9 mouse cellular contexts compared by ENCODE assay signal in the genomic region with DNA sequence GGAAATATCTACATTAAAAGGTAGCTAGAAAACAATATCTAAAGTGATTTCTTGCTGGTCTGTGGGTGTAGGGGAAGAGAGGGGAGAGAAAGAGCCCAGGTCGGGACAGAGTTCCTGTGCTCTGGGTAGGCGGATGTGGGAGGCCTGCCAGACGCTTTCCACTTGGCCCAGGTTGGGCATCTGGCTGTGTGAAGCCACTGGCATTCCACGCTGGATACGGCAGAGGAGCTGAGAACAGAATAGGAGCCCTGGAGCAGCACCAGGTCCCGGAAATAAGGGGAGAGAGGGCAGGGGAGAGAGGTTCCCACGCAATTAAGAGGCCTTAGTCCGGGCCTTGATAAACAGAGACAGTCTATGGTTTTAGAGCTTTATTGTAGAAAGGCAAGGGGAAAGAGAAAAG.
DNase-seq lines count a peak whose midpoint lies in the region; ATAC-seq and TF ChIP-seq lines count a peak whose summit lies in the region.
"Had no signal": no experiment of that assay in that cellular context is flagged by ENCODE, and none has a peak within 500 bp of the region (broad histone marks: within the 10 kb centered on the region; RNA-seq: fewer than 3 reads in every experiment).

No protein-coding gene starts in this region.

- no peak for TF ChIP-seq CTCF in liver, postnatal 0 days (IDR thresholded peaks at IDR 0.05; ENCODE audit: low read depth)

- H3K4me1 ChIP-seq in liver, postnatal 0 days (ENCODE audit: insufficient read depth): no peaks in the 10 kb centered on the region
- no peaks in the 10 kb centered on the region; the same call in 1 of the 2 replicates for H3K4me1 ChIP-seq in liver, embryonic 11.5 days (replicated peaks; ENCODE audit: control insufficient read depth, insufficient read depth, low read length)

- TF ChIP-seq EP300 in liver, postnatal 0 days (IDR thresholded peaks at IDR 0.05; ENCODE audit: low read depth): no peak

- intact Hi-C loops in heart, postnatal 10 days (cut with DNase I): no loop called here

- no peak overlapping the region for H3K4me3 ChIP-seq in liver, postnatal 0 days (ENCODE audit: low read depth, low read length)
- H3K4me3 ChIP-seq in liver, embryonic 11.5 days (ENCODE audit: low read depth, low read length): no peak overlapping the region
- H3K4me3 ChIP-seq: liver, embryonic 15.5 days had no signal

- no peak overlapping the region for H3K4me2 ChIP-seq in liver, postnatal 0 days (ENCODE audit: low read depth, low read length)
- H3K4me2 ChIP-seq in liver, embryonic 11.5 days: no peak overlapping the region
- H3K4me2 ChIP-seq: liver, embryonic 15.5 days had no signal

- no peak overlapping the region for H3K27ac ChIP-seq in liver, postnatal 0 days (ENCODE audit: low read depth)
- no peak overlapping the region for H3K27ac ChIP-seq in liver, embryonic 11.5 days (ENCODE audit: low read depth, low read length)
- H3K27ac ChIP-seq: liver, embryonic 15.5 days had no signal

- no peak overlapping the region for H3K9ac ChIP-seq in liver, postnatal 0 days (replicated peaks)
- no peak overlapping the region for H3K9ac ChIP-seq in liver, embryonic 11.5 days (ENCODE audit: low read depth, low read length)
- H3K9ac ChIP-seq: liver, embryonic 15.5 days had no signal

- 77% methylated on average over 8 of the region's 8 CpGs for WGBS in liver, postnatal 0 days (ENCODE audit: insufficient replicate concordance)
- WGBS in liver, embryonic 11.5 days: 79% methylated on average over 8 of the region's 8 CpGs

- H3K9me3 ChIP-seq in liver, postnatal 0 days (ENCODE audit: low read length): no peaks in the 10 kb centered on the region
- H3K9me3 ChIP-seq in liver, embryonic 11.5 days (ENCODE audit: control insufficient read depth, low read length): no peaks in the 10 kb centered on the region
- H3K9me3 ChIP-seq: G1E; liver, embryonic 15.5 days had no signal

- no peaks in the 10 kb centered on the region for H3K27me3 ChIP-seq in liver, postnatal 0 days (ENCODE audit: insufficient read depth, low read length)
- H3K27me3 ChIP-seq in liver, embryonic 11.5 days (replicated peaks; ENCODE audit: control insufficient read depth, insufficient read depth, low read length): no peaks in the 10 kb centered on the region
- H3K27me3 ChIP-seq: liver, embryonic 15.5 days had no signal

- DNase-seq in liver, postnatal 0 days: peak; percentile 17
- DNase-seq in liver, embryonic 11.5 days (ENCODE audit: low spot score): no peak
- DNase-seq in cerebellum, postnatal 36 days: peak; percentile 57 to 63
- DNase-seq in heart, postnatal 10 days: peak; percentile 71 to 72
- peak; percentile 23 to 40 for DNase-seq in lung, postnatal 4 days
- DNase-seq in left cerebral cortex, adult 11 months (ENCODE audit: low spot score): no peak

- H3K36me3 ChIP-seq in liver, postnatal 0 days (replicated peaks; ENCODE audit: insufficient read depth, low read length): no peaks in the 10 kb centered on the region
- H3K36me3 ChIP-seq in liver, embryonic 11.5 days (ENCODE audit: control insufficient read depth, insufficient read depth, low read length): peaks cover 6% of the 10 kb centered on the region
- H3K36me3 ChIP-seq: liver, embryonic 15.5 days had no signal

- ATAC-seq in liver, postnatal 0 days: no peak
- no peak for ATAC-seq in liver, embryonic 11.5 days (replicated peaks; ENCODE audit: low FRiP score)
- no peak for ATAC-seq in granulocyte monocyte progenitor cell, adult 5-6 weeks (replicated peaks; ENCODE audit: poor library complexity, severe bottlenecking)

Comparison
In these comparisons a context has a peak if more than half of its experiments do, and no peak if none do; other contexts are left out.
1. DNase-seq: peak in liver, postnatal 0 days (single experiment), cerebellum, postnatal 36 days (2 of 2), heart, postnatal 10 days (2 of 2) and lung, postnatal 4 days (2 of 2); none in liver, embryonic 11.5 days (single experiment) and left cerebral cortex, adult 11 months (single experiment).